Mouse (Mus musculus) stomach, postnatal 0 days (tissue): ENCODE results near the gene Pdcd11.

Source experiments
- CTCF ChIP-seq: IDR thresholded peaks from 2 replicates; pipeline ENCODE4 v1.5.1; 2016; ENCODE audit warnings: antibody characterized with exemption, low read depth, mild to moderate bottlenecking, moderate library complexity
- EP300 ChIP-seq: optimal IDR thresholded peaks from 2 replicates; pipeline ENCODE3; 2016; ENCODE audit warnings: antibody characterized with exemption

GRCm38 (mm10) chr19:47179272-47179809, 88.8 kb downstream of the Pdcd11 start:
- TF ChIP-seq CTCF, result no peak
- TF ChIP-seq EP300, result no peak
